Mouse (Mus musculus) kidney, adult 10 weeks (tissue): ENCODE results near the gene Fam227a. TPM values are rescaled to one million over a fixed set of nuclear protein-coding genes. Genes with fewer than 3 reads are reported as not detected.

Experiments
- polyA plus RNA-seq: library from polyadenylated mRNA; stranded (reverse); fragments of 350-450 nt; fragmentation: Illumina TruSeq; extraction: RNeasy Lipid Tissue Mini Kit (QIAGEN cat#74804); gene quantifications from one replicate; pipeline ENCODE4 v1.2.3, GENCODE M21; 2014; ENCODE audit warnings: low read depth, low replicate concordance

Gene Fam227a
- 1.5 TPM for polyA plus RNA-seq

DNA sequence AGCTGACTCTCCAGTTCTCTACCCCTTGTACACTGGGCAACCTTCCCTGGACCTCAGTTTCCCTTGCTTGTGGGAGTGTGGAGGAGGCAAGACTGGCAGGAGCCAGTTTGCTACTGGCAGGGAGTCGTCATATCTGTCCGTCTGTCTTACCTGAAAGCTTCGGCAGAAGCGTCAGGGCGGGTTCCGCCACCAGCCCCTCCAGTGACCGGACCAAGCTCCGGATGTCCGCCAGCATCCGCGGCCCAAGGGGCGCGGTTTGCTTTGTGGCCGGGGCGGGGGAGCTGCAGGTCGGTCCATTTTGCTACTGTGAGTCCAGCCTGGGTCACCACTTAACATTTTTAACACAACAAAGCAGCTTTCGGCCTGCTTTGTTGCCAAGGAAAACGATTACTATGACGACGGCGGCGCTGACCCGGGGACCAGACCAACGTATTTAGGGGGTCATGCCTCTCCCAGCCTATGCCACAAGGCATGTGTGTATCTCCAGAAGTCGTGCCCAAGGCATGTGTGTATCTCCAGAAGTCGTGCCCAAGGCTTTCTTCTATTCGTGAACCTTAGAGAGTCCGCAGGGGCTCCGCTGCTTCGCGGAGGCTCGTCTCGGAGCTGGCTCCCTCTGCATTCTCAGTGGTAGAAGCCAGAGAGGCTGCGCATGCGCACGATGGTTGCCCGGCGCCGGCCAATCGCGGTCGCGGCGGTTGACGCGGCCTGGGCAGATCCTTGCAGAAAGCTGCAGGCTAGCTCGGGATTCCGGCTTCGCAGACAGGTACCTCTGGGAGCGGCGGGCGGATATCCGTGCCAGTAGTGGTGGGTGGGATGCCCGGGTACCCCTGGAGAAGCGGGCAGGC is at the start of gene Fam227a, which contains the start of gene Cby1:
Gene Fam227a, minus strand, starts transcription at position 426 of the 845 bp plus-strand sequence.
Gene Cby1, plus strand, starts transcription at position 669 of the 845 bp plus-strand sequence.

DNA sequence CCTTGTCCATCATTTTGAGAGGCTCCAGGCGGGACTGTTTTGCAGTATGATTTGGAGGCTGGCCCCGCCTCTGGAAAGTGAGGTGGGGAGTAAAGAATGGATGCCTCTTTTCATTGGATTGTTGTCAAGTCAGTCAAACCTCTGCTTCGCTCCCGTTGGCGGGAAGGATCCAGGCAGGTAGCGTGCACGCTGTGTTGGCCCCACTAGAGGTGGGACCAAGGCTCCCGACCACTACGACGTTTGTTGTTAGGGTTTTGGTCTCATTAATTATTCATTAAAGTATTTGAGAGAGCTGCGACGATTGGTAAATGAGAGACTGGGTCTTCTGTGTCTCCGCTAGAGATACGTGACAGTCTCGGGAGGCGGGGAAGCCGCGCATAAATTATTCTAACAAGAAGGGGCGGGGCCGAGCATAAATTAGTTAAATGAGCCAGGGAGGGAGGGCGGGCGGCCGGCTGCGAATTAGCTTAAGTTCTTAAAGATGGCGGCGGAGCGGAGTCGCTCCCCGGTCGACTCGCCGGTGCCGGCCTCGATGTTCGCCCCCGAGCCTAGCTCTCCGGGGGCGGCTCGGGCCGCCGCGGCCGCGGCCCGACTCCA is 31.8 kb upstream of the Fam227a start, which contains the start of gene Gtpbp1:
Gene Gtpbp1, plus strand, starts transcription at position 420 of the 597 bp plus-strand sequence.

DNA sequence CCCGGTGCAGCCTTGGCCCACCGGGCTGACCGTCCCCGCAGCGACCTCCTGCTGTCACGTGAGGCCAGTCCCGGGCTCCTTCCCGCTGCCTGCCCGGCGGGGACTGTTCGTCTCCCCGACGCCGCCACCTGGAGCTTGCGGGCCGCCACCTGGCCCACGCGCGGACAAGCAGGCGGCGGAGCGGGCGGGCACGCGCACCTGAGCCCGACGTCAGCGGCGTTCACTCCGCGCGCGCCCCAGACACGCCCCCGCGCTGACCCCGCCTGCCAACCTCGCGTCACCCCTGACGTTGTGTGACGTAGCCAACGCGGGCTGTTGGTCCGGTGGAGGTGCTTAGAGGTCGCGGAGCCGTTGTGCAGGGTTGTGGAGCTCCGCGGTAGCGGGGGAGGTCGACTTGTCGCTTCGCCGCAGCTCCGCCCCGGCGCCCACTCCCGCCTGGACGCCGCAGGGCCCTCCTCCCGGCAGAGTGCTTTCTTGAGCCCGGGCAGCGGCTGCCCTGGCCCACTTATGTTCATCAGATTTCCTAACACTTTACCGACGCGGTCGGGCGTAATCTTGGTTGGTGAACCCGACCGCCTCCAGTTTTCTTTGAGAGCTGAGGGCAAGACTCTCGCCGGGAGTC is 29.0 kb upstream of the Fam227a start, which contains the start of gene Josd1:
Gene Josd1, minus strand, starts transcription at position 274 of the 622 bp plus-strand sequence.

DNA sequence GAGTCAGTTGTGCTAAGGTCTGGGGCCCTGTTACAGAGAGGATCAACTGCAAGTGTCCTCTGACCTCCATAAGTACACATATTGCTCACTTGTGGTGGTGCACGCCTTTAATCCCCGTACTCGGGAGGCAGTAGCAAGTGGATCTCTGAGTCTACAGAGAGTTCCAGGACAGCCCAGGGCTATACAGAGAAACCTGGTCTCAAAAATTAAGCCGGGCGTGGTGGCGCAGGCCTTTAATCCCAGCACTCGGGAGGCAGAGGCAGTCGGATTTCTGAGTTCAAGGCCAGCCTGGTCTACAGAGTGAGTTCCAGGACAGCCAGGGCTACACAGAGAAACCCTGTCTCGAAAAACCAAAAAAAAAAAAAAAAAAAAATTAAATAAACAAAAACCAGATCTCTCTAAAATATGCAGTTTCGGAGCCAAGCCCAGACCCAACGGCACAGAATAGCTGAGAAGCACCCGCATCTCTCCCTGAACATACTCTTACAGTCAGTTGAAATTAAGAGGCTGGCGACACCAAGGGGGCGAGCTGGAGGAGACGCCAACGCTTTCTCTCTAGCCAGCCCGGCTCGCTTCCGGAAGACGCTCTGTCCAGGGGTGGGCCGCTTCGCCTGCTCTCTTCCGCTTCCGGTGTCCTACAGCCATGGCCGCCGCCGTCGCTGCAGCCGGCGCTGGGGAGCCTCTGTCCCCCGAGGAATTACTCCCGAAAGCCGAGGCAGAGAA is 11.7 kb upstream of the Fam227a start, which contains the start of gene Tomm22:
Gene Tomm22, plus strand, starts transcription at position 613 of the 723 bp plus-strand sequence.

DNA sequence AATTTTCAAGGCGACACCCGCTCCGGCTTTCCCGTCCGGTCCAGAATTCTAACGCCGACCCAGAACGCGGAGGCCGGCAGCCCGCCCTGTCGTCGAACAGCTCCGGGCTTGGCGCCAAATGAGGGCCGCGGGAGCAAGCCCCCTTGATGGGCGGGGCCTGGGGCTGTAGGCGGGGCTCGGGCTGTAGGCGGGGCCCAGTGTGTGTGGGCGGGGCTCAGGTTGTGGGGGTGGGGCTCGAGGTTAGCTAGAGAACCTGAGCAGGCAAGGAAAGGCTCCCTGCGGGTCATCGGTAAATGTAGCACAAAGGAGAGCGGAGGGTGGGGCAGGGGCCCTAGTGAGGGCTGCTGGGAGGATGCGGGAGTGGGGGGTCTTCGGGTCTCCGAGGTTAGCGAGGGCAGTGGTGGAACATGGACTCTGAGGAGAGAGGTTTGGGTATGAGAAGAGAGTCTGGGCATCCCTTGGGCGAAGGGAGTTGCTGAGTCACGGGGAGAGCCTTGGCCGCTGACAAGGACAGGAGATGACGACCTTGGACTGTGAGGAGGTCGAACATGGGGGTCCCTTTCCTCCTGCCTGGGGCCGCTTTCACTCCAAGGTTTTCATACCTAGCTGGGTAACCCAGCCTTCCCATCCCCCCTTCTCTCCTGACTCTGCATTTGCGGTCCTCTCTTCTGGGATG is 53.6 kb downstream of the Fam227a start, which contains the start of gene Dmc1:
Gene Dmc1, minus strand, starts transcription at position 120 of the 676 bp plus-strand sequence.

Other genes with a start within 250 kb of the Fam227a start
- 3.3 TPM for gene Csnk1e, start 203.4 kb downstream of the Fam227a start, polyA plus RNA-seq
- not detected for gene Kcnj4, start 153.7 kb downstream of the Fam227a start, polyA plus RNA-seq
- gene Kdelr3, start 142.5 kb downstream of the Fam227a start, polyA plus RNA-seq, result 2.7 TPM
- gene Ddx17, start 112.2 kb downstream of the Fam227a start, polyA plus RNA-seq, result 173 TPM
- gene Dmc1, start 53.8 kb downstream of the Fam227a start, polyA plus RNA-seq, result not detected
- gene Cby1, start 243 bp upstream of the Fam227a start, polyA plus RNA-seq, result 2.2 TPM
- 247 TPM for gene Tomm22, start 11.9 kb upstream of the Fam227a start, polyA plus RNA-seq
- 10.3 TPM for gene Josd1, start 29.0 kb upstream of the Fam227a start, polyA plus RNA-seq
- gene Gtpbp1, start 31.9 kb upstream of the Fam227a start, polyA plus RNA-seq, result 0.73 TPM
- gene Sun2, start 83.6 kb upstream of the Fam227a start, polyA plus RNA-seq, result 2.7 TPM
- gene Dnal4, start 118.9 kb upstream of the Fam227a start, polyA plus RNA-seq, result 1.3 TPM
- 0.16 TPM for gene Nptxr, start 145.8 kb upstream of the Fam227a start, polyA plus RNA-seq
- gene Npcd, start 175.3 kb upstream of the Fam227a start, polyA plus RNA-seq, result not detected
- gene Cbx6, start 175.7 kb upstream of the Fam227a start, polyA plus RNA-seq, result 3.4 TPM
- gene Apobec3, start 232.7 kb upstream of the Fam227a start, polyA plus RNA-seq, result 6.3 TPM